Mouse (Mus musculus) lung, postnatal 4 days (tissue): ENCODE measurements at regions not wholly inside any gene's neighbourhood (a gene's known extent, or its start where the extent isn't known, plus 50 kb on each side); places are given as distances from the start of the nearest gene placed in this dataset.

Experiments
- DNase-seq, 2 experiments: peaks; one replicate each; pipeline ENCODE4 v3.0.0; 2021

GRCm38 (mm10) chr7:110679916-110680315 is 52.5 kb downstream of the Adm start:
- no peak for DNase-seq

- DNase-seq: no peak
Measured at GRCm38 (mm10) chr7:110682911-110683310, 55.5 kb downstream of the Adm start.

- DNase-seq: peak; percentile 83 to 89
Measured at GRCm38 (mm10) chr7:110688884-110689681, 61.6 kb downstream of the Adm start.

- DNase-seq: no peak
Measured at GRCm38 (mm10) chr7:110690241-110690640, 62.8 kb downstream of the Adm start.

GRCm38 (mm10) chr7:110690856-110691255 is 63.4 kb downstream of the Adm start:
- DNase-seq: peak in 1 of 2 experiments; percentile 55

- no peak for DNase-seq
Measured at GRCm38 (mm10) chr7:110694262-110694661, 66.8 kb downstream of the Adm start.

- peak; percentile 38 to 60 for DNase-seq
Measured at GRCm38 (mm10) chr7:110695729-110696128, 68.3 kb downstream of the Adm start.

- no peak for DNase-seq
Measured at GRCm38 (mm10) chr7:110698211-110699153, 69.5 kb upstream of the Ampd3 start.

GRCm38 (mm10) chr7:110699596-110699995 is 68.4 kb upstream of the Ampd3 start:
- DNase-seq: no peak

- DNase-seq: peak; percentile 55 to 56
Measured at GRCm38 (mm10) chr7:110701681-110702413, 66.2 kb upstream of the Ampd3 start.

GRCm38 (mm10) chr7:110702414-110702783 is 65.6 kb upstream of the Ampd3 start:
- peak; percentile 35 to 76 for DNase-seq

- DNase-seq: no peak
Measured at GRCm38 (mm10) chr7:110705311-110706000, 62.5 kb upstream of the Ampd3 start.

- no peak for DNase-seq
Measured at GRCm38 (mm10) chr7:110706001-110706695, 61.9 kb upstream of the Ampd3 start.

GRCm38 (mm10) chr7:110706696-110707087 is 61.3 kb upstream of the Ampd3 start:
- DNase-seq: peak; percentile 59 to 85

GRCm38 (mm10) chr7:110708116-110708515 is 59.9 kb upstream of the Ampd3 start:
- peak; percentile 39 to 65 for DNase-seq

- no peak for DNase-seq
Measured at GRCm38 (mm10) chr7:110708781-110709180, 59.2 kb upstream of the Ampd3 start.

- DNase-seq: no peak
Measured at GRCm38 (mm10) chr7:110709606-110710005, 58.4 kb upstream of the Ampd3 start.

GRCm38 (mm10) chr7:110710256-110710962 is 57.6 kb upstream of the Ampd3 start:
- DNase-seq: no peak

- DNase-seq: peak in 1 of 2 experiments; percentile 65
Measured at GRCm38 (mm10) chr7:110713661-110714060, 54.3 kb upstream of the Ampd3 start.

- DNase-seq: no peak
Measured at GRCm38 (mm10) chr7:110715110-110715509, 52.9 kb upstream of the Ampd3 start.

- DNase-seq: no peak
Measured at GRCm38 (mm10) chr7:110715545-110715944, 52.5 kb upstream of the Ampd3 start.
